Mouse (Mus musculus) forelimb bud, embryonic 11.5 days (tissue): ENCODE measurements around the gene Inpp4b.

Experiments used
- DNase-seq: peaks from one replicate; pipeline ENCODE4 v3.0.0-alpha.2; 2012; ENCODE audit warnings: low read depth, low spot score

Inpp4b gene

DNA sequence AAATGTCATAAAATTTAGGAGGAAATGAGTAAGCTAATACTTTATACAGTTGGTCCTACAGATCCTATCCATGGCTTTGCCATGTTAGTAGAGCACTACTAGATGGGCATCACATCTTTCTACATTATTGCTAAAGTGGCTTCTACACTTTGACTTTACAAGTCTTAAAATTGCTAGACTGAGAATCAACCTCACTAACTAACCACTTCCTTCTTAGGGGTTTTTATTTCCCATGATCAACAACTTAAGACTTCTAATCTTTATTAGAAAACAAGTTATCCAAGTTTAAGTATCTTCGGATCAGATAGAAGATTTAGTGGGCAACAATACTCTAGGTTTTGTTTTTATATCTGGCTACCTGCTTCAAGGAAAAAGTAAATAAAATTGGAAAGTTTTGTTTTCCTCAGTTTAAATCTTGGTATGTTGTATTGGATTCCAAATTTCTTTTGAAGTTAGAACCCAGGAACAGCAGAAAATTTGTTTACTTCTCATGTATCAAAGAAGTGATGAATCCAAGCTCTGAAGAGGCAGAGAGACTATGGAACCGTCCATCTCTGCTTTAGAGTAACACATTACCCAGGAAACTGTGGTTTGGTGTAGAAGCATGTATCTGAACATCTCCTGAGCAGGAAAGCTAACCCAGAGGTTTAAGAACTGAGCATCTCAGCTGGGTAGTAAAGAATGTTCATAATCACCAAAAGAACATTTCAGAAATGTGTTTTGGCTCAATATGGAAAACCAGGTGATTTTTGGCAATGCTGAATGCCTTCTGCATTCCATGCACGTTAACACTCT is 361.4 kb downstream of the Inpp4b start:
- DNase-seq, result no peak

DNA sequence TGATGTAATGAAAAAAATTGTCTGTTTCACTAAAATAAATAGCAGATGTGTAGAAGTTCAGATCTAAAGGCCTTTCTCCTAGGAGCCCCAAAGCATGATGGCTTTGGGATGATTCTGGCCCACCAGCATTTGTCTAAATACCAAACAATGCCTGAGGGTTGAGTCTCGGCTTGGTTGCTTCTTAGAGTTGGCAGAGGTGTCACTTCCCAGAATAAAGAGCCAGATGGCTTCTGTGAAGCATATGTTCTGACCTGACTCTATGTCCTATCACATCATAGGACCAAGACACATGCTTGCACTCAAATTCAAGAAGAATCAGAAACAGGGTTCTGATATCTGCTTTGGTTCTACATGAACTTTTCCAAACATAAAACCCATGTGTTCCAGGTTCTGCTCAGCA is 365.1 kb downstream of the Inpp4b start:
- no peak for DNase-seq

DNA sequence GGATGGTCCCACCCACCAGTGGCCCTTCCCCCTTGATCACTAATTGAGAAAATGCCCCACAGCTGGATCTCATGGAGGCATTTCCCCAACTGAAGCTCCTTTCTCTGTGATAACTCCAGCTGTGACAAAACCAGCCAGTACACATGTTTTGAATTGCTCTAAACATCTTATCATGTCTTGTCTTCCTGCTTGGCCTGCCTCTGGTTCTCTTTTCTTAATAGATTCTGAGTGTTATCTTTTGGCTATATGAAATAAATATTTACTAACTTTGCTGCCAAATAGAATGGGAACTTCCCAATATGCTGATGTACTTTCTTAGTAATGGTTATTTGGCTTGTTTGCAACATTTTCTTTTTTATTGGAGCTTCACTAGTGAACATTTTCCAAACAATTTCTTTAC is 389.0 kb downstream of the Inpp4b start:
- no peak for DNase-seq

DNA sequence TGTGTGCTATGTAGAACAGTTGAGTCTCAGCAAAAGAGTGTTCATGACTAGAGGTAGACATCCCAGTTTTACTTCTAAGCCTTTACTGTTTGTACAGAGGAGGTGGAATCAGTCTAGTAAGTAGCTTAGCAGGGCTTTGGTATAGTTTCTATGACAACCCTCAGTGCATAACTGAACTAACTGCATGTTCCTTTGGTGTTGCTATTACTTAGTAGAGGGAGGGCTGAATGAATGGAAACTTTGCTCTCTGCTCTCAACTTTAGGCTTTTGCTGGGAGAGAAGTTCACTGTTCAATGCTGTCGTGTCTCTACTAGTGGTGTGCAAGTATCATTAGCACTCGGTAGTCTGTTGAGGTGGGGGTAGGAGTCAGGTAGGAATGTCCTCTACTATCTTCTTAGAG is 393.3 kb downstream of the Inpp4b start:
- no peak for DNase-seq

DNA sequence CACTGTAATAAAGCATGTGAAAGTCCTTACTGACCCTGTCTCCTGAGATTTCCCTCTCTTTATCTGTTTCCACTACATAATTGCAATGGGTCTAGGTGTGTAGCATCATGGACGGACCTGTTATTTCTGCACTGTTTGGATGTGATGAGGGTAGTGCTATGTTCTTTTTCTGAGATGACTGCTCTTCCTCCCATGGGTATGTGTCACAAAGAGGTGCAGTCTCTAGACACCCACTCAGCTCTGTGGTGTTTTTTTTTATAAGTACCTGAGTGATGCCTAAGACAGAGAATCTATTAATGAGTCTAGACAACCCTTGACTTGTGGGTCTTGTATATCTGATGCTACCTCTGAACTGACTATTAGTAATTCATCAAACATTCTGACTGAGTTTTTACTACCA is 393.7 kb downstream of the Inpp4b start:
- DNase-seq, result no peak

DNA sequence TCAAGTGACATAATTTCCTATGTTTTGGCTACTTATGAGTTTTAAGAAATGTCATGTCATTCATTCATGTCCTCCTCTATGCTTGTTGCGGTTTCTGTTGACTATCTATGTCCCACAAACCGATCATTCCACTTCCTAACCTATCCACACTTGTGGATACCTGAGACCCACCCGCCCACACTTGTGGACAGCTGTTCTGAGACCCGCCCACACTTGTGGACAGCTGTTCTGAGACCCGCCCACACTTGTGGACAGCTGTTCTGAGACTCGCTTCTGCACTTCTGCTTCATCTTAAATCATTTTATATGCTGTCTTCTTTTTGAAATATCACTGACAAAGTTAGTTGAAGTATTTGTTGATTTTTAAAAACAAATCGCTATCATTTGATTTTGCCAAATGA is 400.2 kb downstream of the Inpp4b start:
- no peak for DNase-seq

DNA sequence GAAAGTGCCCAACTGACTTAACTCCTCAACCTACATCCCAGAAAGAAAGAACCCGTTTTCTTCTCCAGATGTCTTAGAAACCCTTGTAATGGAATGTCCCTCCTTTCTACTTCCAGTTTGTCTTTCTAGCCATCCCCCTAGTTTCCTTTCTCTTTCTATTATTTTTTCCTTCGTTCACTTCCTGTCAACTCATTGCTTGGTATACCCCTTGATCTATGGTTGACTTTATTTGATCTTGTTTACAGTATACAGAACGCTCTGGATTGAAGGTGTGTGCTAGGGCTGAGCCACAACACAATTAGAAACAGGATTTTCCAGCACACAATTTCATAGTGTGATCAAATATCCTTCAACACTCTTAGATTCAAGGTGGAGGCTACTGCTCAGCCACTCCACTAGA is 400.7 kb downstream of the Inpp4b start:
- no peak for DNase-seq

DNA sequence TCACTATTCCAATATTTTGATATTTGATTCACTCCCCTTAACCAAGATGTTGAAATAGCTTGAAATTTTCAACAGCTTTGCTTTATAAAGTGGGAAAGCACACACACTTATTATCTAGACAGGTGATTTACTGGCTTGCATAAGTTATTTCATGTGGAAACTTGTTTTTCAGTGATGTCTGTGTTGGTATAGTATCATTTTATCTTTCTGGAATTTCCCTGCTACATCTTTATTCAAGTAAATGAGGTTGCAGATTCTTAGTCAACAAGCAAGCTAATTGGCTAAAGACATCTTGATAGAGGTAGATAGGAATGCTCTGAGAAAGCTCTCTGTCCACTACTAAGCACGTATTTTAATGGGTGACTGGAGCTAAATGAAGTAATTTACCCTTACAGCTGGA is 403.1 kb downstream of the Inpp4b start:
- DNase-seq, result no peak

DNA sequence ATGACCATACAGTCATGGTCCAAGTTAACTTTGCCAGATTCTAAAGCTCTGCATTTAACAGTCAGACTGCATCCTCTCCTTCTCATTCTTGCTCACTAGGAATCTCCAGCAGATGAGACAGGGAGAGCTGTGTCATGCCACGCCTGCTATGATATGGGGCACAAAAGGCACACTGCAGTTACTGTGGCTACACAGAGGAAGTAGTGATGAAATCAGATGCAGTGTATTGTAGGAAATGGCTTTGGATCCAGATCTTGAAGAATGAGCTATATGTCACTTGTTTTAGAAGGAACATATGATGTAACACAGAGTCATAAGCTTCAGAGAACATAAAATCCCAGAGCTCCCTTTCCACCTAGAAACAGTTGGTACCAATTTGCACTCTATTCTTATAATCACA is 408.8 kb downstream of the Inpp4b start:
- DNase-seq, result no peak

DNA sequence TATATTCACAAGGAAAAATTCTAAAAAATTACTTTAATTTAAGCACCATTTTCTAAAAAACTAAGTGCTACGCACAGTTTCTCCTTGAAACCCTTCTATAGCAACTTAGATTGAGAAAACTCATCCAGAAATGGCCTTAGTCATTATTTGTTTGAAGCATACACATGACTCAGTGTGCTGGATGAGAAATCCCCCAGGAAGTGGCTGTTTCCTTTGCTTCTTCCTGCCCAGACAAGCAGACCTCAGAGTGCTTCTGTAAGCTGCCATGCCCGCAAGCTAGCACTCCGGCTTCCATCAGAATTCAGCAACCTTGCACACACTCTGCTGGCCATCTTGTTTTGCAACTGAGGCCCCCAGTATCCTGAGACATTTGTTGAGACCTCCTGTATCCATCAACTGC is 414.3 kb downstream of the Inpp4b start:
- DNase-seq, result no peak

DNA sequence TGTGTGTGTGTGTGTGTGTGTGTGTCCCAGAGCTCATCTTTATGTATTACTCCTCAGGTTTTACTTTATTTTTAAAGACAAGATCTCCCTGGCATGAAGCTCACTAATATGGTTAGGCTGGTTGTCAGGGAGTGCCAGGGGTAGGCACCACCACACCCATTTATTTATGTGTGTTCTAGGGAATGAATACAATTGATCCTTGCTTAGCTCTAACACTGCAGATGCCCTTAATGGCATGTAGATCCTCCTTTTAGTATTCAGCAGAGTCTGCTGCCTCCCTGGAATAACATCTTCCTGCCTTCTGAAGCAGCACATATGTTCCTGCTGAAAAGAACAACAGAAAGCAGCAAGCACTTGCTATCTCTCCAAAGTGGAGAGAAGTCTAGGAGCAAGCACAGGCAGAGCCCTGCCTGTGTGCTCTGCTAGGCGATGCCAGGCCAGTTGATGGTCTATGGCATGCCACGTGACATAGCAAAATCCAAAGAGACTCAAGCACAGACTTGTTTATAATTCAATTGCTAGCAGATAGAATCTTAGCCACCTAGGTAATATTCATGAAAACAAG is 415.3 kb downstream of the Inpp4b start:
- no peak for DNase-seq

DNA sequence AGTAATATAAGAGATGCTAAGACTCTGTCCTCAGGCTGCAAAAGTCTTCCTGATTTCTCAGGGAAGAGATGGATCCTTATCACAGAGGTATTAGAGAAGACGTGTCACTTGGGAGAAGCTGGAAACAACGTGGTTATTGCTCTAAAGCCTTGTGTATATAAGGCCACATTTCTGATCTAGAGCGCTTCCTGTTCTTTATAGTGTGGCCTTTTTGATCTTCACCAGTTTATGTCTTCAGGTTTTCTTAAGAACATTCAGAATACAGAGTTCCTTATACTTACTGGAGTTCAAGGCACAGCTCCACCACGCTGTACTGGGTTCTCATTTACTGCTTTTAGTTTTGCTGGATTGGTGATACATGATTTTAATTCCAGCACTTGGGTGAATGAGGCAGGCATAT is 419.1 kb downstream of the Inpp4b start:
- no peak for DNase-seq

DNA sequence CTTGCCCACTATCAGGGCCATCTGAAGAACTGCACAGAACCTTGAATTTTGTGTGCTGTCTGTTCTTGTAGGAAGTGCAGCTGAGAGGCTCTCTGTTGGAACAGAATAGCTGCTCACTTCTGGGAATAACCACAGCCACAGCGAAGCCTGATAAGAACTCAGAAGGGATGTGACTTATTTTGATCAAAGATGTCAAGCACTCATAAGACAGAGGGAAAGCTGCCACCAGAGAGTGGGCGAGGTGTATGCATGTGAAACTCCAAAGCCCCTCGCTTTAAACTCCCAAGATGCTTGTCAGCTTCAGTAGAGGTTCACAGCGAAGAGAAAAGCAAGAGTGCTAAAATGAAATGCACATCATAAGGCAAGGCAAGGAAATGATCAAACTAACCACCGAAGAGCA is 423.7 kb downstream of the Inpp4b start:
- no peak for DNase-seq

DNA sequence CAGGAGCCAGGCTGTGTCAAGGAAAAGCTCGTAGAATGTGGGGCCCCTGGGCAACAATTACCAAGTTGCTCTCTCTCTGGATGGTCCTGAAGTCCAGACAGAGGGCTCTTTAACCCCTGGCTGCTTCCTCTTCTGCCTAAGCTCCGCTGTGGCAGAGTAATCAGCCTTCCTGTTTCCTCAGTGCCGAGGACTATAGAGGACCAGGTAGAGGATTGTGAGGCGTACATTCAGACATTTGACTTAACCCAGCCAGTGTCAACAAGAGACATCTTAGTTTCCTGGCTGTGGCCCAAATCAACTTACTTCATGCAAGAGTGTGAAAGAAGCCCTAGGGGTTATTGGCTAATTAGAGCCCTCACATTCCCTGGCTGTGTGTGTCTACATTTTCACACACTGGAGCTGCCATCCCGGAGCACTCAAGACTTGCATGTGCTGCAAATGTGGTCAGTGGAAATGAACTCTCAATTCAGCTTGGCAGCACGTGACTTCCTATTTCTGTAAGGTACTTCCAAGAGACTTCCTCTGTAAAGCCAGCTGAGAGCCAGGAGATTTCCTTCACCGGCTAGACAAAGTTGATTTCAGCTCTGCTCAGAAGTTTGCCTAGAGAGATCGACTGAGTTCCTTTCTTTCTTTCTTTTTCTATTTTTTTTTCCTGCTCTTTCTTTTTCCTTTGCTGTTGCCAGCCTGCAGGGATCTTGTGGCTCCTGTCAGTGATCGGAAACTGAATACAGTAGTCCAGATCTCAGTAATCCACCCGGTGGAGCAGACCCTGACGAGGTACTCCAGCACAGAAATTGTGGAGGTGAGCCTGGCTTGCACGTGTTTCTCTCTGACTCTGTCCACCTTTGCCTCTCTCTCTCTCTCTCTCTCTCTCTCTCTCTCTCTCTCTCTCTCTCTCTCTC is 425.3 kb downstream of the Inpp4b start:
- peak; percentile 65 for DNase-seq

DNA sequence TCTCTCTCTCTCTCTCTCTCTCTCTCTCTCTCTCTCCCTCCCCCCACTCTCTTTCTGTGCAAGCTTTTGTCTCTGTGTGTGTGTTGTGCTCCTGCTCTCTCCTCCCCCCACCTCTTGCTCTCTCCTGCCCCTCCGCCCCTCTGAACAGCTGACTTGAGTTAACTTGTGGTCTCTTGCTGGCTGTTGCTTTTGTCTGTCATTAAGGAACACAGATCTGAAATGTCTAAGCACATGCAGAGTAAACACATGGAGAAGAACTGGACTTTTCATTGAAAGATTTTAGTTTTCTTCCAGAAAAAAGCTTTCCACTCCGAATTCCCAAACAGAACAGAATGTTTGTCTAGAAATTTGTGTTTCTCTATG is 425.9 kb downstream of the Inpp4b start:
- peak; percentile 49 for DNase-seq

DNA sequence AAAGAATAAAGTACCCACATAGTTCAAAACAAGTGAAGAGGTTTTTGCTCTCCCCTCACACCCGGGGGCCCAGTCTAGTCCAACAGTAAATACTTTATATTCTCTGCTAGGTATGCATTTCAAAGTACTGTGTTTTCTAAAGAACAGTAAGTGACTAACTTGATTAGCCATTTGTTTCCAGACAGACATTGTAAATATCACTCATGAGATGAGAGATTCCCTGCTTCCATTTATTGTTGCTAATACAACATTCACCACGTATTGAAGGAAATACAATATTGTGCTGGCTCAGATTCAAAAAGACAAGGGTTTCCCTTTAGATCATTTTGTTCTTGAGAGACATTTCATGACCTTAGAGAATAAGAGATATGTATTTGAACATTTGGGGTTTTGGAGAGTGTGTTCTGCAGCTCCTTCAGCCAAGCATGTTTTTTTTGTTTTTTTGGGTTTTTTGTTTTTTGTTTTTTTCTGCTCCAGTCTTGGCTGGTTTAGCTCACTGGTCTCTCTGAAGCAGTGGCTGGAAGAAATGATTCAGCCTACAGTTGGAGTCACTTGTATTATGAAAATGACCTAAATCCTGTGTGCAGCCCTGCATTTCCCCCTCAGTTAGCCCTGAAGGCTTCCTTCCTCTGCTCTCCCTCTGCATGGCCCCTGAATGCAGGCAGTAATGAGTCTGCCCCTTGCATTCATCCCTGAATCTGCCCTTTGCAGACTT is 426.5 kb downstream of the Inpp4b start:
- DNase-seq, result no peak

DNA sequence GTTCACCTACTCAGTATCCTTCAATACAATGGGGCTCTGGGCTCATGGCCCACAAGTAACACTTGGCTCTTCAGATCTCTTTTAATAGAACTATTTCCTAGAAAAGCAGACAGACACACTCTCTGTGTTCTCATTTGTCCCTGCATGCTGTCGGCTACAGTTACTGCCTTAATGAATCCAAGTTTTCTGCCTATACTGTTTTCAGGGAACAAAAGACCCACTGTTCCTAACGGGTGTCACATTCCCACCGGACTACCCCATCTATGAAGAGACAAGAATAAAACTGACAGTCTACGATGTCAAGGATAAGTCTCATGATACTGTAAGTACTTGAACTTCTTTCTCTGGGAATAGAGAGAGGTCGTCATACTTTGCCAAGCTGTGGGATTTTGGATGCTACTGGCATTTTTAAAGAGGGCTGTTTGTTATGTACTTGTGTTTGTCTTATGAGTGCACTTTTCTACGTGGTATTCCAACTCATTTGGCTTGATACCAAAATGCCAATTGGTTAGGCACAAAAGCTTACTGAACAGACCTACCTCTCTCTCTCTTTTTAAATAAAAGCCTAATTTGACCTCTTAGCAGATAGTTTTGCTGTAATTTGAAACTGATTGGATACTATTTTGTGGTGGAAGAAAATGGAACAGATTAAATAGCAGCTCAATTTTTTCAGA is 428.4 kb downstream of the Inpp4b start:
- DNase-seq, result no peak

DNA sequence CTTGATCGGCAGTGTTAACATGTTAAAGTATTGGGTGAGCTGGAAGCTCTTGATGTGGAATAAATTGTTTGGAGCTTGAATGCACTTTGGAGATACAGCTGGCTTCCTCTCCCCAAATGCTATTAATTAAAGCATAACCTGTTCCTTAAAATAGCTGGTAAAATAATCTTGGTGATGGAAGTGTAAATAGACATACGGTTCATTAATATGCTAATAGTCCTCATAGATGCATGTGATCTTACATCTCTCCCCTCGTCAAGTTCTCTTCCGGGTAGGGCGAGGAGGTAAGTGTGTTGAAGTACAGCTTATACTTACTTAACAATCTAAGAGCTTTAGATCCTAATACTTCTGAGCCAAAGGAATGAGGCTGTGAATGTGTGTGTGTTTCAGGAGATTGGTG is 430.5 kb downstream of the Inpp4b start:
- DNase-seq, result no peak

DNA sequence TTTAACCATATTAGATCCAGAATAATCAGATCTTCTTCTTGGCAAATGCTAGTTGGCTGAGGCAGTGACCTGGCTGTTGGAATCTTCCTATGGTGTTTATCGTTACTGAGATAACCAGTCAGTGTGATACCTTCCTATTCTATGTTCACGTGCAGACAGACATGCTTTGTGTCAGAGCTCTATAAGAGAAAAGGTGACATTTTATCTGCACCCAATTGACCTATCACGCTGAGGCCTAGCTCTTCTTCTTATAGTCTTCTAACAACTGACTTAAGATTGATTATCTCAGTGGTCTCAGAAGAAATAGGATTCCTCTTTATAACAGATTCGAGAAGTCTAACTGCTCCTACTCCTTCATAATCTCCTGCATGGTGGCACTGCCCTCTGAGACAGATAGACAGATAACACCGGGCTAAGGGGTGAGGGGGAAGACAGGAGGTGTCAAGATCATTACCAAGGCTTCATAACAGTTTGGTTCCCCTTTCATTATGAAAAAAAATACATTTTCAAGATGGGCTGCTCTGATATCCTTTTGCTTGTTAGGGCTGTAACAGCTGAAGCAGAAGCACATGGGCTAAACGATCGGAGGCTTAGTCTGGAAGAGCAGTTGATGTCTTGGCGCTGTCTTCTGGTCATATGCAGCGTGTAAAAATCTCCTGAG is 431.1 kb downstream of the Inpp4b start:
- DNase-seq, result no peak

DNA sequence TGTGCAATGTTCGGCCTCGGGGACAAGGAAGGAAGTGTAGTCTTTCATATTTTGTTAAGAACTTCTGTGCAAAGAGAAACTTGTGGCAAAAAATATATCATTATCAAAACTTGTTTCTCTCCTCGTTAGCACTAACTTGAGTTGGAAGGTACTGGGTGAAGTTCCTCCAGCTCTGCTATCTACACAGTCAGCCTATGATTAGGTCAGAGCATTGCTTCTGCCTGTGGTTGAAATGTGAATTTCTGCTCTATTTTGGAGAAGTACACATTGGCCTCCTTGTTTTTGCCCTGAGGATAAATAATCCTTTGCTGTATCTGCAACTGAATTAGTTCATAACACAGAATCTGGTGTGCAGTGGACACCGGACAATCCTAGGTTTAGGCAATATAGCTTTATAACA is 431.7 kb downstream of the Inpp4b start:
- no peak for DNase-seq

DNA sequence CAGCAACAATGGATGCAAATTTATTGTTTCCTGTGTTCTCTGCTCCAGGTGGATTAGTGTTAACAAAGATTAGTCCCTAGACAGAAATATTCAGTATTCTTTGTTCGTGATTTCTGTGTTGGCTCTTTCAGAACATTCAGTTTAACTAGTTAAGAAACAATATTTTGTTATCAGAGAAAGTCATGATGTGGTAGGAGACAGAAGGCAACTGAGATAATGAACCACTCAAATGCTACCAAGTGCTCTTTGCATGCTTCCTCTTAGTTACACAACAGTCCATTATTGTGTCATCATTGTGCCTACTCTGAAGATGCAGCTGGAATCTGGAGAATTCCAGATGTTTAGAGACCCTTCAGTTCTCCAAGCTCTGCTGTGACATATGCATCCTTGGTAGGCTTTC is 432.1 kb downstream of the Inpp4b start:
- DNase-seq, result no peak
